In the genomic region with DNA sequence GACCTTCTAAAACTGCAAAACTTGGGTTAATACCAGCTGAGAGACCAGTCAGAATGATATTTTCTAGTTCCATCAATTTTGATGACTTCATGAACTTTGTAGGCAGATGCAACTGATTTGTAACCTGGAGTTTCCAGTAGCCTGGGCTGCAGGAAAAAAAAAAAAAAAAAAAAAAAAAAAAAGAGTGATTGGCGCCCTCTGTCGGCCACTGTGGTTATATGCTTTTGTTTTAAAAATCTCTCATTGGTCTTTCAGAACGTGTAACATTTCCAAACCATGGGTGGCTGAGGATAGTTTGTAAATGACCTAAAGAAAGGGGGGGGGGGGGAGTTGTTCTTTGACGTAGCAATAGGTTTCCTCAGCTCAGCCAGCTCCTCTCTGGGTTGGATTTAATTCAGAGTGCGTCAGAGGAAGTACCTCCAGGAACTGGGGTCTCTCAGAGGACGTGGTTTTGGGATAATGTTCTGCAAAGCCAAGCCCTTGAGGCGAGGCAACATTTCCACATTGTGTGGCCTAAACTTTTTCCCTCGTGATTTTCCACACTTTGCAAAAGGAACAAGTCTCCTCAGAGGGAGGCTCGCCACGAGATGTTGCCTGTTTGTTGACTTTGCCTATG, we compare ENCODE assay signal across 1 mouse cellular context.
TF ChIP-seq lines count a peak whose summit lies in the region.

No protein-coding gene starts in this region.

TF ChIP-seq in CH12.LX, 34 proteins besides CTCF, POLR2A, EP300 and RAD21 (continued from another document):
- TF ChIP-seq ELF1 (IDR thresholded peaks at IDR 0.05; ENCODE audit: low read depth, low read length) = 0 out of 2 replicates have a peak, but pooled peaks have one; percentile 25
- no peak for TF ChIP-seq PAX5 (IDR thresholded peaks at IDR 0.05; ENCODE audit: low read length)
- no peak for TF ChIP-seq MAX (IDR thresholded peaks at IDR 0.05; ENCODE audit: low read length)
- peak; percentile 69 for TF ChIP-seq SMC3 (IDR thresholded peaks at IDR 0.05; ENCODE audit: low read depth, low read length)
- TF ChIP-seq IRF4 (IDR thresholded peaks at IDR 0.05; ENCODE audit: low read depth, low read length) = peak; percentile 67; the same call in 1 of the 2 replicates
- TF ChIP-seq MAFK (IDR thresholded peaks at IDR 0.05; ENCODE audit: insufficient replicate concordance, low read length) = peak; percentile 52; the same call in 1 of the 2 replicates
- TF ChIP-seq ZC3H11A (IDR thresholded peaks at IDR 0.05; ENCODE audit: low read depth, low read length) = no peak
- peak; percentile 30; the same call in 1 of the 2 replicates for TF ChIP-seq JUN (IDR thresholded peaks at IDR 0.05; ENCODE audit: insufficient read depth, low read depth, low read length)
TF ChIP-seq in CH12.LX: peak in this region for 16.
